Comparison of ENCODE assay signal across 26 mouse cellular contexts in genomic region chr14:10941647-10942046, GRCm38 (mm10).
DNase-seq lines count a peak whose midpoint lies in the region; ATAC-seq and TF ChIP-seq lines count a peak whose summit lies in the region.
"Had no signal": no experiment of that assay in that cellular context is flagged by ENCODE, and none has a peak within 500 bp of the region (broad histone marks: within the 10 kb centered on the region; RNA-seq: fewer than 3 reads in every experiment).

No protein-coding gene starts in this region.

- peak; percentile 71 for ATAC-seq in intestine, embryonic 15.5 days
- peak; percentile 88 for ATAC-seq in intestine, postnatal 0 days
- ATAC-seq in activated CD4-positive, CD25-positive, alpha-beta regulatory T cell, adult 4 months = no peak
- ATAC-seq: forebrain, embryonic 14.5 days; forebrain, embryonic 16.5 days; Patski had no signal

- no peak overlapping the region for H3K9ac ChIP-seq in intestine, embryonic 15.5 days
- no peak overlapping the region for H3K9ac ChIP-seq in intestine, postnatal 0 days (ENCODE audit: low read depth, low read length)
- H3K9ac ChIP-seq: embryonic facial prominence, embryonic 13.5 days; embryonic facial prominence, embryonic 15.5 days; forebrain, embryonic 12.5 days had no signal

- no peaks in the 10 kb centered on the region for H3K9me3 ChIP-seq in intestine, embryonic 15.5 days
- H3K9me3 ChIP-seq in intestine, postnatal 0 days (ENCODE audit: control insufficient read depth) = no peaks in the 10 kb centered on the region
- no peaks in the 10 kb centered on the region for H3K9me3 ChIP-seq in heart, embryonic 10.5 days
- H3K9me3 ChIP-seq: embryonic facial prominence, embryonic 13.5 days; embryonic facial prominence, embryonic 15.5 days; forebrain, embryonic 10.5 days; forebrain, embryonic 12.5 days; G1E had no signal

- no peak for TF ChIP-seq CTCF in intestine, postnatal 0 days (IDR thresholded peaks at IDR 0.05; ENCODE audit: low read depth)

- no peak overlapping the region for H3K4me2 ChIP-seq in intestine, embryonic 15.5 days (replicated peaks)
- H3K4me2 ChIP-seq in intestine, postnatal 0 days (replicated peaks; ENCODE audit: low read depth) = no peak overlapping the region
- H3K4me2 ChIP-seq: embryonic facial prominence, embryonic 13.5 days; embryonic facial prominence, embryonic 15.5 days; forebrain, embryonic 12.5 days had no signal

- no peaks in the 10 kb centered on the region for H3K36me3 ChIP-seq in intestine, embryonic 15.5 days
- no peaks in the 10 kb centered on the region for H3K36me3 ChIP-seq in intestine, postnatal 0 days (ENCODE audit: control insufficient read depth, insufficient read depth)
- H3K36me3 ChIP-seq in heart, embryonic 10.5 days = no peaks in the 10 kb centered on the region
- H3K36me3 ChIP-seq: embryonic facial prominence, embryonic 13.5 days; embryonic facial prominence, embryonic 15.5 days; forebrain, embryonic 10.5 days; forebrain, embryonic 12.5 days; G1E had no signal

- no peaks in the 10 kb centered on the region for H3K27me3 ChIP-seq in intestine, embryonic 15.5 days (replicated peaks)
- no peaks in the 10 kb centered on the region for H3K27me3 ChIP-seq in intestine, postnatal 0 days (replicated peaks; ENCODE audit: control insufficient read depth, insufficient read depth, low read length)
- no peaks in the 10 kb centered on the region for H3K27me3 ChIP-seq in heart, embryonic 10.5 days (ENCODE audit: insufficient read depth, poor library complexity, severe bottlenecking)
- H3K27me3 ChIP-seq: CH12.LX; embryonic facial prominence, embryonic 13.5 days; embryonic facial prominence, embryonic 15.5 days; forebrain, embryonic 12.5 days; Patski had no signal

- 85% methylated on average over 1 of the region's 1 CpGs for WGBS in intestine, embryonic 15.5 days
- 71% methylated on average over 1 of the region's 1 CpGs for WGBS in intestine, postnatal 0 days
- 77% methylated on average over 1 of the region's 1 CpGs for WGBS in heart, embryonic 10.5 days

- DNase-seq in A20 (ENCODE audit: low read depth, low spot score) = peak; percentile 7
- no peak for DNase-seq in heart, embryonic 10.5 days (ENCODE audit: low spot score)
- DNase-seq in kidney, postnatal 36 days = no peak
- DNase-seq: adrenal gland, adult 2 months; adrenal gland, postnatal 10 days; adrenal gland, postnatal 25 days; cerebellum, adult 11 months; cerebellum, adult 18-20 months; cerebellum, adult 8-10 months; cerebellum, adult 9-11 months; cerebellum, postnatal 14 days; cerebellum, postnatal 36 days; embryo, embryonic 11 days had no signal

- H3K27ac ChIP-seq in intestine, embryonic 15.5 days = no peak overlapping the region
- H3K27ac ChIP-seq in intestine, postnatal 0 days (ENCODE audit: low read depth, low read length) = no peak overlapping the region
- H3K27ac ChIP-seq in heart, embryonic 10.5 days = no peak overlapping the region
- H3K27ac ChIP-seq: embryonic facial prominence, embryonic 13.5 days; embryonic facial prominence, embryonic 15.5 days; forebrain, embryonic 10.5 days; forebrain, embryonic 12.5 days had no signal

- no peaks in the 10 kb centered on the region for H3K4me1 ChIP-seq in intestine, embryonic 15.5 days (replicated peaks)
- no peaks in the 10 kb centered on the region for H3K4me1 ChIP-seq in intestine, postnatal 0 days (replicated peaks; ENCODE audit: control insufficient read depth, insufficient read depth, low read length)
- H3K4me1 ChIP-seq in heart, embryonic 10.5 days = no peaks in the 10 kb centered on the region
- H3K4me1 ChIP-seq: embryonic facial prominence, embryonic 13.5 days; embryonic facial prominence, embryonic 15.5 days; forebrain, embryonic 10.5 days; forebrain, embryonic 12.5 days had no signal

- H3K4me3 ChIP-seq in intestine, embryonic 15.5 days (replicated peaks) = no peak overlapping the region
- no peak overlapping the region for H3K4me3 ChIP-seq in intestine, postnatal 0 days (ENCODE audit: low read depth, low read length)
- no peak overlapping the region for H3K4me3 ChIP-seq in heart, embryonic 10.5 days
- H3K4me3 ChIP-seq: embryonic facial prominence, embryonic 13.5 days; embryonic facial prominence, embryonic 15.5 days; erythroblast, embryonic 14.5 days; forebrain, embryonic 10.5 days; forebrain, embryonic 12.5 days had no signal
